Mouse (Mus musculus): ENCODE data around the gene Nupl2. TPM values are rescaled to one million over a fixed set of nuclear protein-coding genes. Genes with fewer than 3 reads are reported as not detected.

Gene Nupl2
- polyA plus RNA-seq, 1 experiment from 2014 or later: 5.3 TPM

GRCm38 (mm10) chr5:24181514-24182295 is 16.9 kb downstream of the Nupl2 start:
- Histone ChIP-seq H3K4me1 (ENCODE audit: insufficient read depth) (no peaks in the 10 kb centered on the region), H3K27me3 (ENCODE audit: insufficient read depth, low read length) (no peaks in the 10 kb centered on the region), H3K36me3 (replicated peaks; ENCODE audit: insufficient read depth, low read length) (peaks cover 29% of the 10 kb centered on the region), H3K4me2 (ENCODE audit: low read depth, low read length) (no peak overlapping the region), H3K27ac (ENCODE audit: low read depth) (no peak overlapping the region), H3K9me3 (ENCODE audit: low read length) (no peaks in the 10 kb centered on the region), H3K4me3 (ENCODE audit: low read depth, low read length) (no peak overlapping the region), H3K9ac (replicated peaks) (no peak overlapping the region)
- DNase-seq: no peak
- ATAC-seq: no peak
- TF ChIP-seq EP300 (IDR thresholded peaks at IDR 0.05; ENCODE audit: low read depth): no peak
- TF ChIP-seq CTCF (IDR thresholded peaks at IDR 0.05; ENCODE audit: low read depth): no peak
- 89% methylated on average over 16 of the region's 16 CpGs for WGBS (ENCODE audit: insufficient replicate concordance)

- ATAC-seq (no peak), DNase-seq (no peak)
- no peak for TF ChIP-seq CTCF (IDR thresholded peaks at IDR 0.05; ENCODE audit: low read depth)
- no peak for TF ChIP-seq EP300 (IDR thresholded peaks at IDR 0.05; ENCODE audit: low read depth)
- H3K4me1 ChIP-seq (ENCODE audit: insufficient read depth): no peaks in the 10 kb centered on the region
- no peaks in the 10 kb centered on the region for H3K9me3 ChIP-seq (ENCODE audit: low read length)
- H3K27me3 ChIP-seq (ENCODE audit: insufficient read depth, low read length): no peaks in the 10 kb centered on the region
- no peak overlapping the region for H3K4me2 ChIP-seq (ENCODE audit: low read depth, low read length)
- H3K36me3 ChIP-seq (replicated peaks; ENCODE audit: insufficient read depth, low read length): peaks cover 29% of the 10 kb centered on the region
- no peak overlapping the region for H3K9ac ChIP-seq (replicated peaks)
- no peak overlapping the region for H3K27ac ChIP-seq (ENCODE audit: low read depth)
- H3K4me3 ChIP-seq (ENCODE audit: low read depth, low read length): no peak overlapping the region
- 88% methylated on average over 9 of the region's 9 CpGs for WGBS (ENCODE audit: insufficient replicate concordance)
Observed at GRCm38 (mm10) chr5:24182296-24182734, 17.6 kb downstream of the Nupl2 start.

GRCm38 (mm10) chr5:24183096-24183495 is 18.3 kb downstream of the Nupl2 start:
- Histone ChIP-seq H3K9ac (replicated peaks) (no peak overlapping the region), H3K27ac (ENCODE audit: low read depth) (no peak overlapping the region), H3K36me3 (replicated peaks; ENCODE audit: insufficient read depth, low read length) (peaks cover 26% of the 10 kb centered on the region), H3K4me2 (ENCODE audit: low read depth, low read length) (no peak overlapping the region), H3K9me3 (ENCODE audit: low read length) (no peaks in the 10 kb centered on the region), H3K27me3 (ENCODE audit: insufficient read depth, low read length) (no peaks in the 10 kb centered on the region), H3K4me1 (ENCODE audit: insufficient read depth) (no peaks in the 10 kb centered on the region), H3K4me3 (ENCODE audit: low read depth, low read length) (no peak overlapping the region)
- no peak for ATAC-seq
- no peak for TF ChIP-seq CTCF (IDR thresholded peaks at IDR 0.05; ENCODE audit: low read depth)
- TF ChIP-seq EP300 (IDR thresholded peaks at IDR 0.05; ENCODE audit: low read depth): no peak
- no peak for DNase-seq
- 83% methylated on average over 6 of the region's 6 CpGs for WGBS (ENCODE audit: insufficient replicate concordance)

GRCm38 (mm10) chr5:24184011-24184410 is 19.2 kb downstream of the Nupl2 start:
- H3K27ac ChIP-seq (ENCODE audit: low read depth): no peak overlapping the region
- H3K27me3 ChIP-seq (ENCODE audit: insufficient read depth, low read length): no peaks in the 10 kb centered on the region
- H3K4me2 ChIP-seq (ENCODE audit: low read depth, low read length): no peak overlapping the region
- H3K4me3 ChIP-seq (ENCODE audit: low read depth, low read length): no peak overlapping the region
- TF ChIP-seq CTCF (IDR thresholded peaks at IDR 0.05; ENCODE audit: low read depth): no peak
- no peak for TF ChIP-seq EP300 (IDR thresholded peaks at IDR 0.05; ENCODE audit: low read depth)
- H3K9me3 ChIP-seq (ENCODE audit: low read length): no peaks in the 10 kb centered on the region
- ATAC-seq (no peak), DNase-seq (no peak)
- H3K36me3 ChIP-seq (replicated peaks; ENCODE audit: insufficient read depth, low read length): peaks cover 26% of the 10 kb centered on the region
- no peak overlapping the region for H3K9ac ChIP-seq (replicated peaks)
- H3K4me1 ChIP-seq (ENCODE audit: insufficient read depth): no peaks in the 10 kb centered on the region
- 81% methylated on average over 5 of the region's 5 CpGs for WGBS (ENCODE audit: insufficient replicate concordance)

- ATAC-seq (no peak), DNase-seq (no peak)
- Histone ChIP-seq H3K9me3 (ENCODE audit: low read length) (no peaks in the 10 kb centered on the region), H3K4me2 (ENCODE audit: low read depth, low read length) (no peak overlapping the region), H3K4me3 (ENCODE audit: low read depth, low read length) (no peak overlapping the region), H3K27ac (ENCODE audit: low read depth) (no peak overlapping the region), H3K36me3 (replicated peaks; ENCODE audit: insufficient read depth, low read length) (no peaks in the 10 kb centered on the region; the same call in 1 of the 2 replicates), H3K4me1 (ENCODE audit: insufficient read depth) (no peaks in the 10 kb centered on the region), H3K9ac (replicated peaks) (no peak overlapping the region), H3K27me3 (ENCODE audit: insufficient read depth, low read length) (no peaks in the 10 kb centered on the region)
- TF ChIP-seq EP300 (IDR thresholded peaks at IDR 0.05; ENCODE audit: low read depth): no peak
- no peak for TF ChIP-seq CTCF (IDR thresholded peaks at IDR 0.05; ENCODE audit: low read depth)
- WGBS (ENCODE audit: insufficient replicate concordance): 70% methylated on average over 4 of the region's 4 CpGs
Observed at GRCm38 (mm10) chr5:24188476-24188875, 23.7 kb downstream of the Nupl2 start.

GRCm38 (mm10) chr5:24191821-24192220 is 27.1 kb downstream of the Nupl2 start:
- Histone ChIP-seq H3K4me3 (ENCODE audit: low read depth, low read length) (no peak overlapping the region), H3K36me3 (replicated peaks; ENCODE audit: insufficient read depth, low read length) (no peaks in the 10 kb centered on the region), H3K9ac (replicated peaks) (no peak overlapping the region), H3K4me2 (ENCODE audit: low read depth, low read length) (no peak overlapping the region), H3K27ac (ENCODE audit: low read depth) (no peak overlapping the region), H3K9me3 (ENCODE audit: low read length) (no peaks in the 10 kb centered on the region), H3K27me3 (ENCODE audit: insufficient read depth, low read length) (no peaks in the 10 kb centered on the region), H3K4me1 (ENCODE audit: insufficient read depth) (no peaks in the 10 kb centered on the region)
- no peak for DNase-seq
- ATAC-seq: no peak
- 72% methylated on average over 2 of the region's 2 CpGs for WGBS (ENCODE audit: insufficient replicate concordance)
- TF ChIP-seq CTCF (IDR thresholded peaks at IDR 0.05; ENCODE audit: low read depth) (no peak), EP300 (IDR thresholded peaks at IDR 0.05; ENCODE audit: low read depth) (no peak)
